Mouse (Mus musculus): ENCODE data around the gene Actl7b. TPM values are rescaled to one million over a fixed set of nuclear protein-coding genes. Genes with fewer than 3 reads are reported as not detected.

The Actl7b gene
- polyA plus RNA-seq, 1 experiment from 2014 or later = not detected

- TF ChIP-seq CTCF (IDR thresholded peaks at IDR 0.05; ENCODE audit: low read depth) = no peak
- Histone ChIP-seq H3K4me1 (replicated peaks; ENCODE audit: control insufficient read depth, insufficient read depth, low read length) (no peaks in the 10 kb centered on the region), H3K36me3 (ENCODE audit: control insufficient read depth, insufficient read depth) (peaks cover 88% of the 10 kb centered on the region), H3K4me2 (replicated peaks; ENCODE audit: low read depth) (no peak overlapping the region), H3K27ac (ENCODE audit: low read depth, low read length) (no peak overlapping the region), H3K4me3 (ENCODE audit: low read depth, low read length) (no peak overlapping the region), H3K27me3 (replicated peaks; ENCODE audit: control insufficient read depth, insufficient read depth, low read length) (no peaks in the 10 kb centered on the region), H3K9me3 (ENCODE audit: control insufficient read depth) (no peaks in the 10 kb centered on the region), H3K9ac (ENCODE audit: low read depth, low read length) (no peak overlapping the region)
- ATAC-seq = no peak
- WGBS = 87% methylated on average over 5 of the region's 5 CpGs
Measured at GRCm38 (mm10) chr4:56756021-56756420, 14.8 kb upstream of the Actl7b start.

- WGBS = 95% methylated on average over 9 of the region's 9 CpGs
- peaks cover 44% of the 10 kb centered on the region for H3K36me3 ChIP-seq (ENCODE audit: control insufficient read depth, insufficient read depth)
Measured at GRCm38 (mm10) chr4:56747456-56747855, 6.2 kb upstream of the Actl7b start.

GRCm38 (mm10) chr4:56746345-56746744 is 5.1 kb upstream of the Actl7b start:
- peaks cover 35% of the 10 kb centered on the region for H3K36me3 ChIP-seq (ENCODE audit: control insufficient read depth, insufficient read depth)

More at GRCm38 (mm10) chr4:56747456-56747855, 6.2 kb upstream of the Actl7b start:
- no peak overlapping the region for H3K4me3 ChIP-seq (ENCODE audit: low read depth, low read length)
- no peaks in the 10 kb centered on the region for H3K9me3 ChIP-seq (ENCODE audit: control insufficient read depth)
- H3K9ac ChIP-seq (ENCODE audit: low read depth, low read length) = no peak overlapping the region
- no peak for TF ChIP-seq CTCF (IDR thresholded peaks at IDR 0.05; ENCODE audit: low read depth)
- H3K4me1 ChIP-seq (replicated peaks; ENCODE audit: control insufficient read depth, insufficient read depth, low read length) = no peaks in the 10 kb centered on the region
- no peak for ATAC-seq
- H3K4me2 ChIP-seq (replicated peaks; ENCODE audit: low read depth) = no peak overlapping the region
- no peak overlapping the region for H3K27ac ChIP-seq (ENCODE audit: low read depth, low read length)
- no peaks in the 10 kb centered on the region for H3K27me3 ChIP-seq (replicated peaks; ENCODE audit: control insufficient read depth, insufficient read depth, low read length)

GRCm38 (mm10) chr4:56743363-56744195 is 2.3 kb upstream of the Actl7b start, which contains the start of gene Actl7a:
TSS of gene Actl7a (plus strand) at chr4:56743413.
- no peaks in the 10 kb centered on the region for H3K4me1 ChIP-seq (replicated peaks; ENCODE audit: control insufficient read depth, insufficient read depth, low read length)
- H3K27ac ChIP-seq (ENCODE audit: low read depth, low read length) = no peak within 1 kb of the TSS
- no peaks in the 10 kb centered on the region for H3K27me3 ChIP-seq (replicated peaks; ENCODE audit: control insufficient read depth, insufficient read depth, low read length)
- no peak for ATAC-seq
- no peak within 1 kb of the TSS for H3K4me3 ChIP-seq (ENCODE audit: low read depth, low read length)
- peaks cover 11% of the 10 kb centered on the region; the same call in 1 of the 2 replicates for H3K36me3 ChIP-seq (ENCODE audit: control insufficient read depth, insufficient read depth)
- no peak within 1 kb of the TSS for H3K9ac ChIP-seq (ENCODE audit: low read depth, low read length)
- 97% methylated on average over 21 of the region's 21 CpGs for whole genome bisulfite sequencing
- no peak for TF ChIP-seq CTCF (IDR thresholded peaks at IDR 0.05; ENCODE audit: low read depth)
- H3K4me2 ChIP-seq (replicated peaks; ENCODE audit: low read depth) = no peak within 1 kb of the TSS
- H3K9me3 ChIP-seq (ENCODE audit: control insufficient read depth) = no peaks in the 10 kb centered on the region

More at GRCm38 (mm10) chr4:56746345-56746744, 5.1 kb upstream of the Actl7b start:
- Histone ChIP-seq H3K4me2 (replicated peaks; ENCODE audit: low read depth) (no peak overlapping the region), H3K4me3 (ENCODE audit: low read depth, low read length) (no peak overlapping the region), H3K9me3 (ENCODE audit: control insufficient read depth) (no peaks in the 10 kb centered on the region), H3K9ac (ENCODE audit: low read depth, low read length) (no peak overlapping the region), H3K27me3 (replicated peaks; ENCODE audit: control insufficient read depth, insufficient read depth, low read length) (no peaks in the 10 kb centered on the region), H3K4me1 (replicated peaks; ENCODE audit: control insufficient read depth, insufficient read depth, low read length) (no peaks in the 10 kb centered on the region), H3K27ac (ENCODE audit: low read depth, low read length) (no peak overlapping the region)
- TF ChIP-seq CTCF (IDR thresholded peaks at IDR 0.05; ENCODE audit: low read depth) = no peak
- WGBS = 85% methylated on average over 2 of the region's 2 CpGs
- ATAC-seq = no peak

GRCm38 (mm10) chr4:56742698-56743097 is 1.5 kb upstream of the Actl7b start:
- Histone ChIP-seq H3K9ac (ENCODE audit: low read depth, low read length) (no peak overlapping the region), H3K9me3 (ENCODE audit: control insufficient read depth) (no peaks in the 10 kb centered on the region), H3K27ac (ENCODE audit: low read depth, low read length) (no peak overlapping the region), H3K4me2 (replicated peaks; ENCODE audit: low read depth) (no peak overlapping the region), H3K36me3 (ENCODE audit: control insufficient read depth, insufficient read depth) (peaks cover 5% of the 10 kb centered on the region; the same call in 1 of the 2 replicates), H3K4me1 (replicated peaks; ENCODE audit: control insufficient read depth, insufficient read depth, low read length) (no peaks in the 10 kb centered on the region), H3K4me3 (ENCODE audit: low read depth, low read length) (no peak overlapping the region), H3K27me3 (replicated peaks; ENCODE audit: control insufficient read depth, insufficient read depth, low read length) (no peaks in the 10 kb centered on the region)
- no peak for ATAC-seq
- no peak for TF ChIP-seq CTCF (IDR thresholded peaks at IDR 0.05; ENCODE audit: low read depth)
- WGBS = 87% methylated on average over 4 of the region's 4 CpGs

- Histone ChIP-seq H3K27me3 (replicated peaks; ENCODE audit: control insufficient read depth, insufficient read depth, low read length) (no peaks in the 10 kb centered on the region), H3K27ac (ENCODE audit: low read depth, low read length) (no peak overlapping the region), H3K4me3 (ENCODE audit: low read depth, low read length) (no peak overlapping the region), H3K9me3 (ENCODE audit: control insufficient read depth) (no peaks in the 10 kb centered on the region), H3K4me2 (replicated peaks; ENCODE audit: low read depth) (no peak overlapping the region), H3K36me3 (ENCODE audit: control insufficient read depth, insufficient read depth) (peaks cover 4% of the 10 kb centered on the region; the same call in 1 of the 2 replicates), H3K9ac (ENCODE audit: low read depth, low read length) (no peak overlapping the region), H3K4me1 (replicated peaks; ENCODE audit: control insufficient read depth, insufficient read depth, low read length) (no peaks in the 10 kb centered on the region)
- TF ChIP-seq CTCF (IDR thresholded peaks at IDR 0.05; ENCODE audit: low read depth) = no peak
- WGBS = 95% methylated on average over 20 of the region's 20 CpGs
- no peak for ATAC-seq
Measured at GRCm38 (mm10) chr4:56740611-56741010, 632 bp downstream of the Actl7b start.

All from intestine, postnatal 0 days (tissue).